Mouse (Mus musculus): ENCODE results near the gene Usp37. TPM values are rescaled to one million over a fixed set of nuclear protein-coding genes. Genes with fewer than 3 reads are reported as not detected.
A peak's percentile ranks its signal among the peaks of the same experiment; 100 is the strongest.

The Usp37 gene
- polyA plus RNA-seq, 1 experiment from 2014 or later = 9.2 TPM

GRCm38 (mm10) chr1:74411753-74412325, 132.2 kb downstream of the Usp37 start:
- TF ChIP-seq CTCF (IDR thresholded peaks at IDR 0.05; ENCODE audit: low read depth) = no peak
- ATAC-seq = peak; percentile 23
- Histone ChIP-seq H3K4me1 (replicated peaks; ENCODE audit: control insufficient read depth, insufficient read depth, low read length) (no peaks in the 10 kb centered on the region; the same call in 1 of the 2 replicates), H3K9ac (ENCODE audit: low read depth, low read length) (no peak overlapping the region), H3K27ac (ENCODE audit: low read depth, low read length) (peak overlapping the region; percentile 91), H3K36me3 (ENCODE audit: control insufficient read depth, insufficient read depth) (peaks cover 16% of the 10 kb centered on the region; the same call in 1 of the 2 replicates), H3K27me3 (replicated peaks; ENCODE audit: control insufficient read depth, insufficient read depth, low read length) (no peaks in the 10 kb centered on the region), H3K9me3 (ENCODE audit: control insufficient read depth) (no peaks in the 10 kb centered on the region), H3K4me2 (replicated peaks; ENCODE audit: low read depth) (peak overlapping the region; percentile 70), H3K4me3 (ENCODE audit: low read depth, low read length) (peak overlapping the region; percentile 47)
- WGBS = 46% methylated on average over 2 of the region's 2 CpGs

DNA sequence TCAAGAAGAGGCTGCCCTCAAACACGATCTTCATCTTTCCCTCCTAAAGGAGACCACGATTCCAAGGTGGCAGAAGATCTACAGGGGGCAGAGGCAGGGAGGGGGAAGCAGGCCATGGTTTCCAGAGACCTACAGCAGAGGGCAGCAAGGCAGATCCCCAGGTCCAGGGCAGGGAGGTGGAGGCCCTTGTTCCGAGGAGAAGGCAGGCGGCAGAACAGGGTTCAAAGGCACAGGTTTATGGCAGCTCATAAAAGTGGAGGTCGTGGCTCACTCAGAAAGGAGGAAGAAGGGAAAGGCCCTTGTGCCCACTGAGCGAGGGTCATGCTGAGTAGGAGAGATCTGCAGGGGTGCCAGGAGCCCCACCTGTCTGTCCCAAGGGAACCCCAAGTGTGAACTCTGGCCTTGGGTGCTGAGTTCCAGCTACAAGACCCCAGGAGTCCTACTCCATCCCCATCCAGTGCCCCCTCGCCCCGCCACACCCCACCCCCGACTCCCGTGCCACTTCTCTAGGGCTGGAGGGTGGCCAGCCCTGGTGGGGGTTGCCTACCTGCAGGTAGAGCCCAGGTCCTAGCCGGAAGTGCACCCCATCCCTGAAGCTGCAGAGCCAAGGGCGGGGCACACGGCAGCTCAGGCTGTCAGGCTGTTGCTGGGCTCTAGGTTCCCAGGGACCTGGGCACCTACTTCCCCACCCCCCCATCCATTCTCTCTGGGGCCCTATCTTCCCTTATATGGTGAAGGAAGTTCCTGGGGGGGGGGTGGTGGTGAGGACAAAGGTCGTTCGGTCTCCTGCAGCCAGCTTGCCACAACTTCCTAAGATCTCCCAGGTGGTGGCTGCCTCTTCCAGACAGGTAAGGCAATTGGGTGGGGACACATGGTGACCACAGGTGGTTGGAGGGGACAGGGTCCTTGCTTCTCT, 135.2 kb downstream of the Usp37 start, which contains the start of gene Vil1:
Gene Vil1 (plus strand): TSS at position 788 of the 916 bp plus-strand sequence.
- peak within 1 kb of the TSS; percentile 91 for H3K27ac ChIP-seq (ENCODE audit: low read depth, low read length)

DNA sequence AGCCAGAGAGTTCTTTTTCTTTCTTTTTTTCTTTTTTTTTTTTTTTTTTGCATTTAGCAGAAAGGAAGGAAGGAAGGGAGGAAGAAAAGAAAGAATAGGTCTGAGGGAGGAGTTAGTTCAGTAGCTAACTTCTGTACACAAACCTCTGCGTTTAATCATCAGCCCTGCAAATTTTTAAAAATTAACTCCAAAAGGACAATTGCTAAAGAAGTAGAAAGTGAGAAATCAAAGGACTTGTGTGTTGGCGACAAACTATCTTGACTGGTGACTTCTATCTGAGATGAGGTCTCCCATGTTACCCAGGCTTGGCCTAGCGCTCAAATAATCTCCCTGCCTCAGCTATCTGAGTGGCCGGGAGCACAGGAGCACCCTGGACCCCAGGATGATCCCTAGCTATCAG, 139.9 kb downstream of the Usp37 start:
- Histone ChIP-seq H3K27me3 (replicated peaks; ENCODE audit: control insufficient read depth, insufficient read depth, low read length) (no peaks in the 10 kb centered on the region), H3K4me3 (ENCODE audit: low read depth, low read length) (no peak overlapping the region), H3K36me3 (ENCODE audit: control insufficient read depth, insufficient read depth) (no peaks in the 10 kb centered on the region), H3K4me2 (replicated peaks; ENCODE audit: low read depth) (no peak overlapping the region), H3K9me3 (ENCODE audit: control insufficient read depth) (no peaks in the 10 kb centered on the region), H3K27ac (ENCODE audit: low read depth, low read length) (no peak overlapping the region), H3K9ac (ENCODE audit: low read depth, low read length) (no peak overlapping the region), H3K4me1 (replicated peaks; ENCODE audit: control insufficient read depth, insufficient read depth, low read length) (no peaks in the 10 kb centered on the region; the same call in 1 of the 2 replicates)
- no peak for TF ChIP-seq CTCF (IDR thresholded peaks at IDR 0.05; ENCODE audit: low read depth)
- no peak for ATAC-seq
- WGBS = 70% methylated on average over 4 of the region's 4 CpGs

More for the DNA sequence above, 135.2 kb downstream of the Usp37 start, which contains the start of gene Vil1:
- peak within 1 kb of the TSS; percentile 47 for H3K4me3 ChIP-seq (ENCODE audit: low read depth, low read length)
- WGBS = 17% methylated on average over 13 of the region's 15 CpGs
- H3K4me1 ChIP-seq (replicated peaks; ENCODE audit: control insufficient read depth, insufficient read depth, low read length) = no peaks in the 10 kb centered on the region; the same call in 1 of the 2 replicates
- peak; percentile 71 for TF ChIP-seq CTCF (IDR thresholded peaks at IDR 0.05; ENCODE audit: low read depth)
- peak within 1 kb of the TSS; percentile 63 for H3K9ac ChIP-seq (ENCODE audit: low read depth, low read length)
- 0 out of 2 replicates have a peak, but pooled peaks cover 5% of the 10 kb centered on the region for H3K36me3 ChIP-seq (ENCODE audit: control insufficient read depth, insufficient read depth)
- ATAC-seq = peak; percentile 89
- peak within 1 kb of the TSS; percentile 70 for H3K4me2 ChIP-seq (replicated peaks; ENCODE audit: low read depth)
- no peaks in the 10 kb centered on the region for H3K27me3 ChIP-seq (replicated peaks; ENCODE audit: control insufficient read depth, insufficient read depth, low read length)
- H3K9me3 ChIP-seq (ENCODE audit: control insufficient read depth) = no peaks in the 10 kb centered on the region

GRCm38 (mm10) chr1:74401015-74401702, 142.9 kb downstream of the Usp37 start:
- TF ChIP-seq CTCF (IDR thresholded peaks at IDR 0.05; ENCODE audit: low read depth) = no peak
- no peaks in the 10 kb centered on the region for H3K9me3 ChIP-seq (ENCODE audit: control insufficient read depth)
- no peak overlapping the region for H3K4me3 ChIP-seq (ENCODE audit: low read depth, low read length)
- no peak overlapping the region for H3K4me2 ChIP-seq (replicated peaks; ENCODE audit: low read depth)
- H3K4me1 ChIP-seq (replicated peaks; ENCODE audit: control insufficient read depth, insufficient read depth, low read length) = no peaks in the 10 kb centered on the region
- ATAC-seq = no peak
- no peaks in the 10 kb centered on the region for H3K27me3 ChIP-seq (replicated peaks; ENCODE audit: control insufficient read depth, insufficient read depth, low read length)
- H3K36me3 ChIP-seq (ENCODE audit: control insufficient read depth, insufficient read depth) = no peaks in the 10 kb centered on the region
- no peak overlapping the region for H3K9ac ChIP-seq (ENCODE audit: low read depth, low read length)
- WGBS = 60% methylated on average over 16 of the region's 16 CpGs
- no peak overlapping the region for H3K27ac ChIP-seq (ENCODE audit: low read depth, low read length)

DNA sequence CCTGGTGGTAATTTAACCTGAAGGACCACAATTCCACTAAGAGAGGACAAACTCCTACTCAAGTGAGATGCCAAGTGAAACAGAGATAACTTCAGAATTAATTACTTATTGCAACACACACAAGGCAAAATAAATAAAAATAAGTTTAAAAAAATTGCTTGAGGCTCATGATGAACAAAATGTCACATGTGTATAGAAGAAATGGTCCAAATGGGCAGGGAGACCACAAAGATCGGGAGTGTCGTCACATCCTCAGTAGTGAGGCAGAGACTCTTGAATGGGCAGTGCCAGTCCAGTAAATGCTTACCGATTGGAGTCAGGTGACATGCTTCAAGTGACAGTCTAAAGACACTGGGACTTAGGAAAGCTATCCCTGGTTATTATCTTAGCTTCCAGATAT, 143.6 kb downstream of the Usp37 start:
- no peak for ATAC-seq
- peaks cover 2% of the 10 kb centered on the region; the same call in 1 of the 2 replicates for H3K36me3 ChIP-seq (ENCODE audit: control insufficient read depth, insufficient read depth)
- no peak overlapping the region for H3K9ac ChIP-seq (ENCODE audit: low read depth, low read length)
- TF ChIP-seq CTCF (IDR thresholded peaks at IDR 0.05; ENCODE audit: low read depth) = no peak
- 67% methylated on average over 3 of the region's 3 CpGs for whole genome bisulfite sequencing
- H3K9me3 ChIP-seq (ENCODE audit: control insufficient read depth) = no peaks in the 10 kb centered on the region
- H3K4me1 ChIP-seq (replicated peaks; ENCODE audit: control insufficient read depth, insufficient read depth, low read length) = no peaks in the 10 kb centered on the region
- H3K4me2 ChIP-seq (replicated peaks; ENCODE audit: low read depth) = no peak overlapping the region
- H3K27me3 ChIP-seq (replicated peaks; ENCODE audit: control insufficient read depth, insufficient read depth, low read length) = no peaks in the 10 kb centered on the region
- H3K27ac ChIP-seq (ENCODE audit: low read depth, low read length) = no peak overlapping the region
- no peak overlapping the region for H3K4me3 ChIP-seq (ENCODE audit: low read depth, low read length)
